Mouse (Mus musculus): ENCODE results near the gene Opcml. TPM values are rescaled to one million over a fixed set of nuclear protein-coding genes. Genes with fewer than 3 reads are reported as not detected.
A peak's percentile ranks its signal among the peaks of the same experiment; 100 is the strongest.

Opcml gene
- total RNA-seq, 2 experiments from 2014 or later, result 365 to 394 TPM

- no peak for DNase-seq (ENCODE audit: low spot score in 2 of 2)
- intact Hi-C loops (cut with DNase I), result loop anchor here (5.0 kb wide), 1 partner anchor 786 kb away; no protein-coding TSS in a partner anchor
Measured at GRCm38 (mm10) chr9:28198106-28198694, 407.6 kb downstream of the Opcml start.

- intact Hi-C loops (cut with DNase I), result no loop called here
- DNase-seq (ENCODE audit: low spot score in 2 of 2), result no peak
Measured at GRCm38 (mm10) chr9:28207441-28207840, 416.9 kb downstream of the Opcml start.

GRCm38 (mm10) chr9:28208696-28209095, 418.1 kb downstream of the Opcml start:
- DNase-seq (ENCODE audit: low spot score in 2 of 2), result no peak
- intact Hi-C loops (cut with DNase I), result no loop called here

- intact Hi-C loops (cut with DNase I), result no loop called here
- DNase-seq (ENCODE audit: low spot score in 2 of 2), result no peak
Measured at GRCm38 (mm10) chr9:28211877-28212276, 421.3 kb downstream of the Opcml start.

GRCm38 (mm10) chr9:28213893-28214292, 423.3 kb downstream of the Opcml start:
- DNase-seq (ENCODE audit: low spot score in 2 of 2), result no peak
- intact Hi-C loops (cut with DNase I), result no loop called here

GRCm38 (mm10) chr9:28218026-28218646, 427.6 kb downstream of the Opcml start:
- intact Hi-C loops (cut with DNase I), result no loop called here
- peak in 1 of 2 experiments; percentile 26 for DNase-seq (ENCODE audit: low spot score in 2 of 2)

- no peak for DNase-seq (ENCODE audit: low spot score in 2 of 2)
- intact Hi-C loops (cut with DNase I), result no loop called here
Measured at GRCm38 (mm10) chr9:28222726-28223125, 432.2 kb downstream of the Opcml start.

GRCm38 (mm10) chr9:28225824-28226569, 435.4 kb downstream of the Opcml start:
- intact Hi-C loops (cut with DNase I), result no loop called here
- DNase-seq (ENCODE audit: low spot score in 2 of 2), result peak; percentile 70 to 72

GRCm38 (mm10) chr9:28226570-28226951, 436.0 kb downstream of the Opcml start:
- peak in 1 of 2 experiments; percentile 26 for DNase-seq (ENCODE audit: low spot score in 2 of 2)
- intact Hi-C loops (cut with DNase I), result no loop called here

- no peak for DNase-seq (ENCODE audit: low spot score in 2 of 2)
- intact Hi-C loops (cut with DNase I), result no loop called here
Measured at GRCm38 (mm10) chr9:28238450-28238849, 447.9 kb downstream of the Opcml start.

- intact Hi-C loops (cut with DNase I), result loop anchor here (2.0 to 5.0 kb wide), 2 partner anchors 456 to 837 kb away; partner anchors contain the start of gene Opcml
- peak; percentile 45 to 55 for DNase-seq (ENCODE audit: low spot score in 2 of 2)
Measured at GRCm38 (mm10) chr9:28247742-28248503, 457.3 kb downstream of the Opcml start.

- no peak for DNase-seq (ENCODE audit: low spot score in 2 of 2)
- intact Hi-C loops (cut with DNase I), result no loop called here
Measured at GRCm38 (mm10) chr9:28251341-28251740, 460.8 kb downstream of the Opcml start.

GRCm38 (mm10) chr9:28255128-28255904, 464.7 kb downstream of the Opcml start:
- intact Hi-C loops (cut with DNase I), result no loop called here
- DNase-seq (ENCODE audit: low spot score in 2 of 2), result no peak

- DNase-seq (ENCODE audit: low spot score in 2 of 2), result no peak
- intact Hi-C loops (cut with DNase I), result no loop called here
Measured at GRCm38 (mm10) chr9:28255905-28256268, 465.3 kb downstream of the Opcml start.

GRCm38 (mm10) chr9:28261078-28261753, 470.6 kb downstream of the Opcml start:
- intact Hi-C loops (cut with DNase I), result loop anchor here (5.0 kb wide), 2 partner anchors 66 to 141 kb away; no protein-coding TSS in a partner anchor
- DNase-seq (ENCODE audit: low spot score in 2 of 2), result peak; percentile 66 to 82

GRCm38 (mm10) chr9:28262021-28262420, 471.4 kb downstream of the Opcml start:
- intact Hi-C loops (cut with DNase I), result loop anchor here (5.0 kb wide), 2 partner anchors 65 to 140 kb away; no protein-coding TSS in a partner anchor
- no peak for DNase-seq (ENCODE audit: low spot score in 2 of 2)

- intact Hi-C loops (cut with DNase I), result loop anchor here (5.0 kb wide), 2 partner anchors 64 to 139 kb away; no protein-coding TSS in a partner anchor
- no peak for DNase-seq (ENCODE audit: low spot score in 2 of 2)
Measured at GRCm38 (mm10) chr9:28262896-28263295, 472.3 kb downstream of the Opcml start.

- intact Hi-C loops (cut with DNase I), result loop anchor here (5.0 kb wide), 2 partner anchors 63 to 138 kb away; no protein-coding TSS in a partner anchor
- DNase-seq (ENCODE audit: low spot score in 2 of 2), result peak; percentile 45 to 59
Measured at GRCm38 (mm10) chr9:28264761-28265160, 474.2 kb downstream of the Opcml start.
